12 mouse cellular contexts compared by ENCODE assay signal in genomic region chr1:86437219-86438013, GRCm38 (mm10). TPM values are rescaled to one million over a fixed set of nuclear protein-coding genes. Genes with fewer than 3 reads are reported as not detected.
A peak's percentile ranks its signal among the peaks of the same experiment; 100 is the strongest.
DNase-seq lines count a peak whose midpoint lies in the region; ATAC-seq and TF ChIP-seq lines count a peak whose summit lies in the region.
"Had no signal": no experiment of that assay in that cellular context is flagged by ENCODE, and none has a peak within 500 bp of the region (broad histone marks: within the 10 kb centered on the region; RNA-seq: fewer than 3 reads in every experiment).

No protein-coding gene starts in this region.

- H3K9ac ChIP-seq in forebrain, embryonic 14.5 days (ENCODE audit: low read length): peak overlapping the region; percentile 3; the same call in 1 of the 2 replicates
- H3K9ac ChIP-seq in forebrain, embryonic 12.5 days: no peak overlapping the region

- no peak overlapping the region for H3K4me2 ChIP-seq in forebrain, embryonic 14.5 days (ENCODE audit: low read length)
- no peak overlapping the region for H3K4me2 ChIP-seq in forebrain, embryonic 12.5 days

- no peak for DNase-seq in forebrain, embryonic 14.5 days (ENCODE audit: low spot score)
- peak; percentile 32 to 42 for DNase-seq in kidney, postnatal 36 days
- no peak for DNase-seq in kidney, adult 18-20 months
- DNase-seq: cerebellum, adult 9-11 months had no signal

- no peak overlapping the region for H3K4me3 ChIP-seq in forebrain, embryonic 14.5 days (ENCODE audit: low read depth, low read length)
- H3K4me3 ChIP-seq in forebrain, embryonic 12.5 days (replicated peaks): no peak overlapping the region
- H3K4me3 ChIP-seq in E14TG2a.4 (replicated peaks; ENCODE audit: low read length) (peak overlapping the region; percentile 14; the same call in 1 of the 2 replicates), macrophage (ENCODE audit: inconsistent target) (no peak overlapping the region)
- H3K4me3 ChIP-seq: erythroblast, embryonic 14.5 days had no signal

- 67% methylated on average over 9 of the region's 9 CpGs for WGBS in forebrain, embryonic 14.5 days
- 68% methylated on average over 9 of the region's 9 CpGs for WGBS in forebrain, embryonic 12.5 days
- WGBS in macrophage (ENCODE audit: missing documents): 51% methylated on average over 8 of the region's 9 CpGs

- H3K79me2 ChIP-seq in macrophage (ENCODE audit: inconsistent target): no peaks in the 10 kb centered on the region

- no peak for TF ChIP-seq CTCF in E14TG2a.4 (conservative IDR thresholded peaks at IDR 0.05; ENCODE audit: low read length)

- no peak overlapping the region for H3K27ac ChIP-seq in forebrain, embryonic 14.5 days (ENCODE audit: low read depth, low read length)
- no peak overlapping the region for H3K27ac ChIP-seq in forebrain, embryonic 12.5 days
- peak overlapping the region; percentile 56 for H3K27ac ChIP-seq in macrophage

- no peaks in the 10 kb centered on the region for H3K36me3 ChIP-seq in forebrain, embryonic 14.5 days (ENCODE audit: control insufficient read depth, insufficient read depth, low read length)
- no peaks in the 10 kb centered on the region for H3K36me3 ChIP-seq in forebrain, embryonic 12.5 days (replicated peaks)
- H3K36me3 ChIP-seq in E14TG2a.4 (ENCODE audit: insufficient read depth, low read length) (no peaks in the 10 kb centered on the region), macrophage (ENCODE audit: inconsistent target) (no peaks in the 10 kb centered on the region)

- H3K4me1 ChIP-seq in forebrain, embryonic 14.5 days (ENCODE audit: control insufficient read depth, insufficient read depth, low read length): peaks cover 27% of the 10 kb centered on the region
- H3K4me1 ChIP-seq in forebrain, embryonic 12.5 days: peaks cover 80% of the 10 kb centered on the region
- peaks cover 73% of the 10 kb centered on the region for H3K4me1 ChIP-seq in E14TG2a.4 (replicated peaks; ENCODE audit: low read depth, low read length)

- no peak for ATAC-seq in forebrain, embryonic 14.5 days
- ATAC-seq in forebrain, embryonic 12.5 days (ENCODE audit: low FRiP score): no peak
- ATAC-seq in megakaryocyte progenitor cell, adult 5-6 weeks (replicated peaks; ENCODE audit: poor library complexity): no peak
- no peak for ATAC-seq in megakaryocyte-erythroid progenitor cell, adult 5-6 weeks (replicated peaks; ENCODE audit: low FRiP score, low TSS enrichment, poor library complexity, severe bottlenecking)

- H3K9me3 ChIP-seq in forebrain, embryonic 14.5 days (replicated peaks; ENCODE audit: control insufficient read depth, low read length): no peaks in the 10 kb centered on the region
- H3K9me3 ChIP-seq in forebrain, embryonic 12.5 days: no peaks in the 10 kb centered on the region
- no peaks in the 10 kb centered on the region for H3K9me3 ChIP-seq in E14TG2a.4 (ENCODE audit: low read length)

- no peaks in the 10 kb centered on the region for H3K27me3 ChIP-seq in forebrain, embryonic 14.5 days (replicated peaks; ENCODE audit: control insufficient read depth, insufficient read depth, low read length)
- no peaks in the 10 kb centered on the region for H3K27me3 ChIP-seq in forebrain, embryonic 12.5 days
- H3K27me3 ChIP-seq in E14TG2a.4 (ENCODE audit: insufficient read depth, low read length): no peaks in the 10 kb centered on the region

RNA-seq across cellular contexts. Expression of gene Tex44, which starts 11.3 kb away (rescaled TPM):
- not detected in 2 replicates for polyA plus RNA-seq in forebrain, embryonic 14.5 days (2014; fragmentation: Nextera tagmentation; extraction: Ambion mirVana)
- not detected in 2 replicates for polyA plus RNA-seq in forebrain, embryonic 12.5 days (2016; fragmentation: Nextera tagmentation; extraction: Ambion mirVana)
- total RNA-seq in macrophage (2018; cell fraction: chromatin; rRNA removed): not detected
- not detected for total RNA-seq in macrophage (2018; cell fraction: cytosol; rRNA removed)
- not detected for total RNA-seq in macrophage (2018; cell fraction: nucleus; rRNA removed)
- not detected in 3 replicates for polyA plus RNA-seq in macrophage (2018)
- not detected in 2 replicates for total RNA-seq in megakaryocyte progenitor cell, adult 5-6 weeks (2015)
- not detected in 2 replicates for total RNA-seq in megakaryocyte progenitor cell, adult 5-6 weeks (2017)
- not detected in 2 replicates for total RNA-seq in megakaryocyte-erythroid progenitor cell, adult 5-6 weeks (2014; fragmentation: Nextera tagmentation)
- not detected in 2 replicates for total RNA-seq in megakaryocyte-erythroid progenitor cell, adult 5-6 weeks (2017)
- total RNA-seq: gastrocnemius, postnatal 4 days had no signal
- polyA plus RNA-seq: C2C12; erythroblast, embryonic 14.5 days had no signal

RNA-seq across cellular contexts. Expression of gene Nmur1, which starts 11.4 kb away (rescaled TPM):
- polyA plus RNA-seq in forebrain, embryonic 14.5 days (2014; fragmentation: Nextera tagmentation; extraction: Ambion mirVana): not detected in 2 replicates
- polyA plus RNA-seq in forebrain, embryonic 12.5 days (2016; fragmentation: Nextera tagmentation; extraction: Ambion mirVana): not detected in 2 replicates
- not detected for total RNA-seq in macrophage (2018; cell fraction: chromatin; rRNA removed)
- under 1 TPM in 1 of 26 experiments, not detected in 25; 0.44 TPM for total RNA-seq in macrophage (2018; cell fraction: cytosol; rRNA removed)
- total RNA-seq in macrophage (2018; cell fraction: nucleus; rRNA removed): not detected
- not detected in 3 replicates for polyA plus RNA-seq in macrophage (2018)
- 1.0 TPM in 1 of 2 replicates, not detected in the other for total RNA-seq in megakaryocyte progenitor cell, adult 5-6 weeks (2015)
- not detected in 2 replicates for total RNA-seq in megakaryocyte progenitor cell, adult 5-6 weeks (2017)
- total RNA-seq in megakaryocyte-erythroid progenitor cell, adult 5-6 weeks (2014; fragmentation: Nextera tagmentation): not detected in 2 replicates
- total RNA-seq in megakaryocyte-erythroid progenitor cell, adult 5-6 weeks (2017): not detected in 2 replicates
- total RNA-seq: gastrocnemius, postnatal 4 days had no signal
- polyA plus RNA-seq: erythroblast, embryonic 14.5 days had no signal

Comparison
In these comparisons a context has a peak if more than half of its experiments do, and no peak if none do; other contexts are left out.
1. DNase-seq: peak in kidney, postnatal 36 days (2 of 2); none in forebrain, embryonic 14.5 days (single experiment) and kidney, adult 18-20 months (single experiment).